Mouse (Mus musculus) layer of hippocampus, postnatal 14 days (tissue): ENCODE data around the gene Klk1b1. TPM values are rescaled to one million over a fixed set of nuclear protein-coding genes. Genes with fewer than 3 reads are reported as not detected.
"Not testable (repeated sequence)": the region's sequence is repeated elsewhere in the genome, so short reads cannot be mapped to it uniquely, and the experiment has no call there.

Experiments
- DNase-seq, 2 experiments: peaks; one replicate each; pipeline ENCODE4 v3.0.0; 2021 to 2022; ENCODE audit warnings: low spot score in 2 of 2, mixed read lengths in 1 of 2
- long read RNA-seq, 2 experiments: library from polyadenylated mRNA; stranded (forward); transcript quantifications; one replicate each; pipeline ENCODE4 v2.0.0; 2021
- total RNA-seq, 2 experiments: library from RNA; stranded (reverse); gene quantifications; 2 replicates each; pipeline ENCODE4 v1.2.3; 2021

Klk1b1 gene
- not detected for total RNA-seq
- long read RNA-seq, experiment 1: 0 reads
- long read RNA-seq, experiment 2: 0 reads

- DNase-seq: no peak
Observed at GRCm38 (mm10) chr7:43966451-43966850, at the start of gene Klk1b1. Klk1b1 (plus strand) TSS chr7:43966751.

- DNase-seq: no peak
Observed at GRCm38 (mm10) chr7:43918426-43918825, 48.1 kb upstream of the Klk1b1 start.

GRCm38 (mm10) chr7:43918871-43919270 is 47.7 kb upstream of the Klk1b1 start:
- DNase-seq: no peak

- peak; percentile 32 to 60 for DNase-seq
Observed at GRCm38 (mm10) chr7:43919559-43920451, 46.7 kb upstream of the Klk1b1 start.

GRCm38 (mm10) chr7:43920582-43920981 is 46.0 kb upstream of the Klk1b1 start:
- DNase-seq: no peak

GRCm38 (mm10) chr7:43921087-43921486 is 45.5 kb upstream of the Klk1b1 start:
- no peak for DNase-seq

- DNase-seq: no peak
Observed at GRCm38 (mm10) chr7:43921941-43922340, 44.6 kb upstream of the Klk1b1 start.

GRCm38 (mm10) chr7:43925985-43926384 is 40.6 kb upstream of the Klk1b1 start:
- DNase-seq: no peak

GRCm38 (mm10) chr7:43928521-43928920 is 38.0 kb upstream of the Klk1b1 start:
- DNase-seq: no peak

- no peak for DNase-seq
Observed at GRCm38 (mm10) chr7:43932337-43932736, 34.2 kb upstream of the Klk1b1 start.

GRCm38 (mm10) chr7:43933440-43933839 is 33.1 kb upstream of the Klk1b1 start, which contains the start of gene Klk15:
Klk15 (plus strand) TSS chr7:43933740.
- no peak for DNase-seq

GRCm38 (mm10) chr7:43934747-43935146 is 31.8 kb upstream of the Klk1b1 start:
- DNase-seq: no peak

GRCm38 (mm10) chr7:43936551-43936950 is 30.0 kb upstream of the Klk1b1 start:
- DNase-seq: no peak

GRCm38 (mm10) chr7:43942293-43942692 is 24.3 kb upstream of the Klk1b1 start:
- not testable (repeated sequence) for DNase-seq

GRCm38 (mm10) chr7:43944727-43945264 is 21.8 kb upstream of the Klk1b1 start:
- no peak for DNase-seq

GRCm38 (mm10) chr7:43950364-43950763 is 16.2 kb upstream of the Klk1b1 start, which contains the start of gene Klk1b8:
Klk1b8 (plus strand) TSS chr7:43950664.
- no peak for DNase-seq

- DNase-seq: peak; percentile 20 to 29
Observed at GRCm38 (mm10) chr7:43952703-43953102, 13.8 kb upstream of the Klk1b1 start.

GRCm38 (mm10) chr7:43967058-43967457 is 507 bp downstream of the Klk1b1 start:
- no peak for DNase-seq

GRCm38 (mm10) chr7:43967612-43968011 is 1.1 kb downstream of the Klk1b1 start:
- no peak for DNase-seq

GRCm38 (mm10) chr7:43975761-43976160 is 9.2 kb downstream of the Klk1b1 start, which contains the start of gene Klk1b9:
Klk1b9 (plus strand) TSS chr7:43976061.
- DNase-seq: not testable (repeated sequence)

- no peak for DNase-seq
Observed at GRCm38 (mm10) chr7:43985657-43986056, 19.1 kb downstream of the Klk1b1 start.

GRCm38 (mm10) chr7:43994821-43995220 is 28.3 kb downstream of the Klk1b1 start:
- DNase-seq: not testable (repeated sequence)
